Mouse (Mus musculus): ENCODE data around the gene Clcnkb.

Clcnkb gene

DNA sequence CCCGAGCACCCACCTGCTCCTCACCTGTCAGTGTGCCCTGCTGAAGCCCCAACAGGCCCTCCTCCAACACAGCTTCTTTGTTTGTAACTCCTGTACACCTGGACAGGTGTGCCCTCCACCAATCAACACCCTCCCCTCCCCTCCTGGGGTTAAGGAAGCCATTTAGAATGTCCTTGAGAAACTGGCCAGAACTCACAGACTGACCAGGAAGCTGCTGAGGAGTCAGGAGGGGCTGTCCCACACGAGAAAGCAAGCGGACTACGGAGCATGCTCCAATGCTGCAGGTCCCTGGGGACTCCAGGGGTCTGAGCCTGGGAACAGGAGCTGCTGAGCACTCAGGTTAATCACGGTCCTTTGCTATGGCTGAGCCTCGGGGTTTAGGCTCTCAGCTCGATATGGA lies at the start of gene Clcnkb:
TSS of gene Clcnkb (minus strand) at position 91 of the 400 bp plus-strand sequence.
- no peak for DNase-seq (ENCODE audit: low spot score in 2 of 2)

DNA sequence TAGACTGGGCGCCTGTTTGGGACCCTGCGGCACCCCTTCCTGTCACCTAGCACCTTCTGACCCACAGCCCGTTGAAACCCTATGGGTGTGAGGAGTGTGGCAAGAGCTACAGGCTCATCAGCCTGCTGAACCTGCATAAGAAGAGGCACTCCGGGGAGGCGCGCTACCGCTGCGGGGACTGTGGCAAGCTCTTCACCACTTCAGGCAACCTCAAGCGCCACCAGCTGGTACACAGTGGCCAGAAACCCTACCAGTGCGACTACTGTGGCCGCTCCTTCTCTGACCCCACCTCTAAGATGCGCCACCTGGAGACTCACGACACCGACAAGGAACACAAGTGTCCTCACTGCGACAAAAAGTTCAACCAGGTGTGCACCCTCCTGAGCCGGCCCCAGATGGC lies 48.9 kb upstream of the Clcnkb start:
- no peak for DNase-seq (ENCODE audit: low spot score in 2 of 2)

DNA sequence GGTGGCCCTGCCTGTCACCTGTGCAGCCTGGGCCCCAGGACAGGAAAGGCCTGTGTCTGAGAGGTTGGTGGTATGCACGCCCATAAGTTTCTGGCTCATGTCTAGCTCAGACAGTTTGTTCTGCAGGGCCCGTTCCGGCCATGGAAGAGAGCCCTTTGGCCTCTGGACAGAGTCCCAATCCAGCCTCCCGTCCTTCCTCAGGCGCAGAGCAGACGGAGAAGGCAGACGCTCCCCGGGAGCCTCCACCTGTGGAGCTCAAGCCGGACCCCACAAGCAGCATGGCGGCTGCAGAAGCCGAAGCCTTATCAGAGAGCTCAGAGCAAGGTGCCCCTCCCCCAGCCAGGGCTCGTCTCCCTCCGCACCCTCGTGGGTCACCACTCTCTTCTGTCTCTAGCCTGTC lies 47.7 kb upstream of the Clcnkb start:
- no peak for DNase-seq (ENCODE audit: low spot score in 2 of 2)

DNA sequence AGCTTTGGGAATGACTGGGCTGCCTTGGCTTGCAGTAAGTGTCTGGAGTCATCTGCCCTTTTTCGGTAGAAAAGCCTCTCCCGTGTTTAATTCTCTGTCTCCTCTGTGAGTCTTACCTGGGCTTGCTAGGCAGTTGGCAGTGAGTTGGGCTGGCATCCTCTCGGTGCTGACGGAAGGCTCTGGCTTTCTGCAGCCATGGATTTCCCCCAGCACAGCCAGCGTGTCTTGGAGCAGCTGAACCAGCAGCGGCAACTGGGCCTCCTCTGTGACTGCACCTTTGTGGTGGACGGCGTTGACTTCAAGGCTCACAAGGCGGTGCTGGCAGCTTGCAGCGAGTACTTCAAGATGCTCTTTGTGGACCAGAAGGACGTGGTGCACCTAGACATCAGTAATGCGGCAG lies 45.8 kb upstream of the Clcnkb start:
- DNase-seq (ENCODE audit: low spot score in 2 of 2) = no peak

DNA sequence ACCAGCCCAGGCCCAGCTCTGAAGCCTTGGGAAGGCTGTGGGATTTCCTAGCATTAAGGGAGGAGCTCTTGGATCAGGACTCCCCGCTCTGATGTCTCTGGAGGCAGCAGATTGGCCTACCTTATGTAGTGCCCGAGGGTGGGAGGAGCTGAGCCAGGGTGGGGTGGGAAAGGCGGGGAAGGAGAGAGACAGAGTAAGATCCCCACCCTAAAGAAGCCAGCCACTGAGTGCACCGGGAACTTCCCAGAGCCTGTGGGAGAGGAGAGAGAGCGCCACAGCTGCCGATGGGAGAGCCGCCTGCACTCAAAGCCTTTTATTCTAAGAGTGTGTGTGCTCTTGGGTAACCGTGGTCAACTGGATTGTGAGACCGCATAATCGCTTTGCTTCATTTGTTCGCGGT lies 45.3 kb upstream of the Clcnkb start:
- no peak for DNase-seq (ENCODE audit: low spot score in 2 of 2)

DNA sequence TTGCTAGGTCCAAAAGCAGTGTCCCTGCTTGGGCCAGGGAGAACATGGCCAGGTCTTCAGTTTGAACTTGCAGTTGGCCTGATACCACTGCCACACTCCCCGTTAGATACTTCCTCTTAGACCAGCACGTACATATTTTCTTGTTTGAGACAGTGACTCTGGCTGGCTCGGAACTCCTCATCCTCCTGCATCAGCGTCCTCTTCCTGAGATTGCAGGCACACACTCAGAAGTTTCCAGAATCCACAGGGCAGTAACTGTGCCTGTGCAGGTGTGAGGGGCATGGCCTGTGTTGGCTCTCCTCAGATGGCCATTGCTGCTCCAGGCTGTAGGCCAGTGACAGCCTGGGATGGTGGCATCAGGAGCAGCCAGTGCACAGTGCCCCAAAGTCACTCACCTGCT lies 44.7 kb upstream of the Clcnkb start:
- no peak for DNase-seq (ENCODE audit: low spot score in 2 of 2)

DNA sequence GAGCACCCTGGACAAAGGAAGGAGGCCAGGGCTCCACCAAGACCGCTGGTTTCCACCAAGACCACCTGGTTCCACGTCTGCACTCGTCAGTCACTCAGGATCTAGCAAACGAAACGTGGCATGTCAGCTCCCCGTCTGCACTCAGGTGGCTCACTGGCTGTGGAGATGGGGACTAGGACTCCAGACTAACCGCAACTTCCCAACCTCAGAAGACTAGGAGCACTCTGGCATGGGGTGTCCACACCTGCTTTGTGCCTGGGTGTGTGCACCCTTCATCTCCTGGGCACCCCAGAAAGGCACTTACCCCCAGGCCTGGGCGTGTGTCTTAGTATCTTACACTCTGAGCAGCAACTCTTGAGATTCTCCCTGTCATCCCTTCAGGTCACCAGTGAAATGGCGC lies 44.0 kb upstream of the Clcnkb start:
- DNase-seq (ENCODE audit: low spot score in 2 of 2) = no peak

DNA sequence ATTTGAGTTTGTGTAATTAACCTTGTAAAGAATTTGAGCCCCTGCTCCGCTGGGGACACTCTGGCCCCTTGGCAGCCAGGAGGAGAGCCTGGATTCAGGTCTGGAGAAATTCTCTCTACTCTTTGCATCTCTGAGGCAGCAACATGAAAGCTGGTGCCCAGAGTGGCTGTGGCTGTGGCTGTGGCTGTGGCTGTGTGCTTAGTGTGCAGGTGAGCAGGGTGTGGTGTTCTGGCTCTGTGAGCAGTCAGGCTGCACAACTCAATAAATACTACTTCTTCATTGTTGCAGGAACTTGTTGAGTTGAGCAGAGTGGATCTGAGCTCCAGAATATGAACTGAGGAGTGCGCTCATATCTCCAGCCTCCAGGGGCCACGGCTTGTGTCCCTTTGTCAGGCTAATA lies 43.1 kb upstream of the Clcnkb start:
- no peak for DNase-seq (ENCODE audit: low spot score in 2 of 2)

DNA sequence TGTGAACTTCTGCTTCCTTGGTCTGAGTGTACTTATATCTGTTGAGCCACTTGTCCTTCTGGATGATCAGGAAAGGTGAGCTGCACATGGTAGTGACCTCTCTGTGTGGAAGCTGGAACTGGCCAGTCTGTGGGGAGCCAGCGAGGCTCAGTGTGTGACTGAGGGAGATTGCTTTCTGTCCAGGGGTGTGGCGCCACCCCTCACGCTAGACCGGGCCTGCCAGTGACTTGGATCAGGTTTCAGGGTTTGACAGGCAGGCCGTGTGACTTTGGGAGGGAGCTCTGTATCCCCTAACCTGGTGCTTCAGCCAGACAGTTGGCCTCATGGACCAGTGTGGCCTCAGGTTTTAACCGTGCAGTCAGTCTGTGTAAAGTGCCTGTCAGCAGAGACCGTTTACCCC lies 42.4 kb upstream of the Clcnkb start:
- DNase-seq (ENCODE audit: low spot score in 2 of 2) = no peak

DNA sequence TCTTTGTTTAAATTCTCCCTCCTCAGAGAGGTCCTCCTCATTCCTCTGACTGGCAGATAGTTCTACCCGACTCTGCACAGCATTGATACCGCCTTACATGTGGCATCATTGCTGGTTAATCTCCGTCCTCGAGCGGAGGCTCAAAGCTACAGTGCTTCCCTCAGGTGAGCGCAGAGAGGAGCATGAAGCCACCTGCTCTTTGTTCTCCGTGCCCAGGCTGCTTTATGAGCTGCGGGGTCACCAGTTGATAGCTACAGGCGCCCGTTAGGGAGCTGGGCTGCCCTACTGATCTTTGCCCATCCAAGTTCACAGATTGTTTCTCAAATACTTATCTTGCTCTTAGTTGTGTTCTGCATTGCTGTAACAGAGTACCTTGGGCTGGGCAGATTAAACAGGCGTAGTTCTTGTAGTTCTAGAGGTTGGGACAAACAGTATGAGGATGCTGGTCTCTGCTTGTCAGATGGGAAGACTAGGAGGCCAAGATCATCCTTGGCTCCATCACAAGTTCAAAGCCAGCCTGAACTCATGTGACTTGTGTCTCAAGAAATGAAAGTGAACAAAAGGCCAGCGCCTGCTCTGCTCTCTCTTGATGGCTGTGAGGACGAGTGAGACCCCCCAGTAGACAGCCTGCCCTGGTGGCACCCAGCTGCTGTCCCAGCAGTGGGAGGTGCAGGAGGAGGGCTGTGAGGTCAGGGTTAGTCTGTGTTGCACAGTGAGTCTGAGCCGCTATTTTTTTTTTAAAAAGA lies 40.6 kb upstream of the Clcnkb start:
- DNase-seq (ENCODE audit: low spot score in 2 of 2) = no peak

DNA sequence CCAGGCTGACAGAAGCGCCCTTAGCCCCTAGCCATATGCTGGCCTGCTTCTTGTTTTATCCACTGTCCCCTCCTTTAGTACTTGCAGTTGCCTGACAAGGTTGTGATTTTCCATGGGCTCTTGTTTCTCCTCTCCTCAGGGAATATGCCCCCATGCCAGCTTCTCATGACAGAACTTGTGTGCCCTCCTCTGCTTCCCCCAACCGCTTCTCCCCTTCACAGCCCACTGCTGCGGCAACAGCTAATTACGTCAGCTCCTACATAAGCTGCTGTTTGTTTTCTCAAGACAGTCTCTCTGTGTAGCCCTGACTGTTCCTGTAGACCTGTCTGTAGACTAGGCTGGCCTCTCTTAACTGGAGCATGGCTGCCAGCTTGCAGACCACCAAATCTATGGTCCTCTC lies 39.7 kb upstream of the Clcnkb start:
- DNase-seq (ENCODE audit: low spot score in 2 of 2) = no peak

DNA sequence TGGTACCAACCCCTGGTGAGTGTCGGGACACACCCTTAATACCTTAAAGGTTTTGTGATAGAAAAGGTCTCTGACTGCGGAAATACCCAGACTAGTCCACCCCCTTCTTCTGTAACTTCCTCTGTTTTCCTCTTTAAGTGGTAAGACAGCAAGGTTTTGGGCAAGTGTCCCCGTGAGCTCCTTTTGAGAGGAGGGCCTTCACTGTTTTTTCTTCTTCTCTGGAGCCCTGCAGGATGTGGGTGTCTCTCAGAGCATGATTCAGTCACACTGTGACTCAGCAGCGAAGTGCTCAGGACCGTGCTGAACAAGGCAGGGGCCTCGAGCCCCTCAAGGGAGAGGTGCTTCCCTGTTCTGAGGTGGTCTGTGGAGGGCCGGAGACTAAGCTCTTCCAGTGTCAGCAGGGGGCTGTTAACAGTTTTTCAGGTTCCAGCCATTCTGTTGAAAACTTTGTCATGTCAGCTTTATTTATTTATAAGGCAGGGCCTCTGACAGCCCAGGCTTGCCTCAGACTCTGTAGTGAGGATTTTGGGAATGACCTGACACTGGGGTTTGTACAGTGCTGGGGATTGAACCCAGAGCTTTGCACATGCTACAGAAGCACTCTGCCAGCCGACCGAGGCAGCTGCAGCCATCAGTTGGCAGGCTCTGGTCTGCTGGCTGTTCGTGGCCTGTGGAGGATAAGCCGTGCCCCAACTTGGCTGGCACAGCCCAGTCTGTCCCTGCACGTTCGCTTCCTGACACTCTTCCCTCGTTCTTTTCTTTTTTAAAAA lies 39.0 kb upstream of the Clcnkb start:
- peak; percentile 55 to 61 for DNase-seq (ENCODE audit: low spot score in 2 of 2)

DNA sequence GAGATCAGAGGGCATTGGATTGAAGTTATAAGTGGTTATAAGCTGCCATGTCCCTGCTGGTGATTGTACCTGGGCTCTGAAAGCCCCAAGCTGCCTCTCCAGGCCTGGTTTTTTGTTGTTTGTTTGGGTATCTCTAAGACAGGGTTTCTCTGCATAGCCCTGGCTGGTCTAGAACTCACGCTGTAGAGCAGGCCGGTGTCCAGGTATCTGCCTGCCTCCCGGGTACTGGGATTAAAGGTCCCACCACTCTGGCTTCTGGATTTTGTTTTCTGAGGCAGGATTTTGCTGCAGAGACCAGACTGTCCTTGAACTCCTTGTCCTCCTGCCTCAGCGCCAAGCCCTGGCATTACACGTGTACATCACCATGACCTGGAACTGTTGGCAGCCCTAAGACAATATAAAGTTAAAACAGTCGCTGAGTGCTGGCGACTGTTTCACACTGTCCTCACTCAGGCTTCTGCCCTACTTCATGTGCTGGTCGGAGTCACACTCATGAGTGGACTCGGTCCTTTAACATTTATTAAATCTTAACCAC lies 36.2 kb upstream of the Clcnkb start:
- no peak for DNase-seq (ENCODE audit: low spot score in 2 of 2)

DNA sequence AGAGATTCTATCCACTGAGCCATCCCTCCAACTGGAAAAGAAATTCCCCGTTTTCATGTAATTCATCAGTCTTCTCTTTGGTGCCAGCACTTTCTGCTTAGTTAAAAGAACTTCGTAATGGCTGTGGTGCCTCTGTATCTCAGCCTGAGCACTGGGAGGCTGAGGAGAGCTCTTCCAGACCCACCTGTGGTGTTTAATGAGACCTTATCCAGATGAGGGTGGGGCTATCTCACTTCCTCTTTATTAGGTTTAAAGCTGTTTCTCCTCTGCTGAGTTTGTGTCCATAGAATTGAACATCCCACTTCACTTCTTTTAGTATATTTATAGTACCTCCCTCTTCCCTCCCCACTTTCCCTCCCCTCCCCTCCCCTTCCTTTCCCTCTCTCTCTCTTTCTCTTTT lies 35.4 kb upstream of the Clcnkb start:
- DNase-seq (ENCODE audit: low spot score in 2 of 2) = no peak

DNA sequence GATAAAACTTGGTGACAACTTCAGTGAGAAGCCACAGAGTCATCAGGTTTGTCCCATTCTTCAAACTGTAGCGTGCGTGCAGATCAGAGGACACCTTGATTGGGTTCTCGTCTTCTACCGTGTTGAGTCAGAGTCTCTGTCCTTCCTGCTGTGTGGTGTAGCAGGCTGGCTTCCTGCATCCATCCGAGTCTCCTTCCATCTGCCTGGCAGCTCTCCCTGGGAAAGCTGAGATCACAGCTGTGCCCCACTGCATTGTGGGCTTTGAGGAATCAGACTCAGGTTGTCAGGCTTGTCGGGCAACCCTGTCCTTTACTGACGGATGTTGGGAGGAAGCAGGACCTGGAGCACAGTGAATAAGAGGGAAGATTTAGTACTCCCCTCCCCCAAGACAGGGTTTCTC lies 30.4 kb upstream of the Clcnkb start:
- peak in 1 of 2 experiments; percentile 44 for DNase-seq (ENCODE audit: low spot score in 2 of 2)

DNA sequence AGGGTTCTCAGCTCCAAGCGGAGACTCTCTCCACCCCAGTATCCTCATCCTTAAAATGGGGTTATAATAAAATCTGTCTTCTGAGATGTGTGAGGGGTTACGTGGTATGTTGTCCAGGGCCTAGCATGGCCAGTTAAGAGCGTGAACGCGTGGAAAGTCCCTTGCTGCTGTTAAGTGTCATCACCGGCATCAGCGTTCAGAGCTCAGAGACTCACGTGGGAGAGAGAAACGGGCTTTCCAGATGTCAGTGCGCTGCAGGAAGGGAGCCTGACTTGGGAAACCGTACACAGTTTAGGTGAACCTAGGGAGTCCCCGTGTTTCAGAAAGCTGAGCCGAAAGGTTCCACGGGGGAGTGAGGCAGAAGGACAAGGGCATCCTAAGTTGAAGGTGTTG lies 29.5 kb upstream of the Clcnkb start:
- DNase-seq (ENCODE audit: low spot score in 2 of 2) = no peak

DNA sequence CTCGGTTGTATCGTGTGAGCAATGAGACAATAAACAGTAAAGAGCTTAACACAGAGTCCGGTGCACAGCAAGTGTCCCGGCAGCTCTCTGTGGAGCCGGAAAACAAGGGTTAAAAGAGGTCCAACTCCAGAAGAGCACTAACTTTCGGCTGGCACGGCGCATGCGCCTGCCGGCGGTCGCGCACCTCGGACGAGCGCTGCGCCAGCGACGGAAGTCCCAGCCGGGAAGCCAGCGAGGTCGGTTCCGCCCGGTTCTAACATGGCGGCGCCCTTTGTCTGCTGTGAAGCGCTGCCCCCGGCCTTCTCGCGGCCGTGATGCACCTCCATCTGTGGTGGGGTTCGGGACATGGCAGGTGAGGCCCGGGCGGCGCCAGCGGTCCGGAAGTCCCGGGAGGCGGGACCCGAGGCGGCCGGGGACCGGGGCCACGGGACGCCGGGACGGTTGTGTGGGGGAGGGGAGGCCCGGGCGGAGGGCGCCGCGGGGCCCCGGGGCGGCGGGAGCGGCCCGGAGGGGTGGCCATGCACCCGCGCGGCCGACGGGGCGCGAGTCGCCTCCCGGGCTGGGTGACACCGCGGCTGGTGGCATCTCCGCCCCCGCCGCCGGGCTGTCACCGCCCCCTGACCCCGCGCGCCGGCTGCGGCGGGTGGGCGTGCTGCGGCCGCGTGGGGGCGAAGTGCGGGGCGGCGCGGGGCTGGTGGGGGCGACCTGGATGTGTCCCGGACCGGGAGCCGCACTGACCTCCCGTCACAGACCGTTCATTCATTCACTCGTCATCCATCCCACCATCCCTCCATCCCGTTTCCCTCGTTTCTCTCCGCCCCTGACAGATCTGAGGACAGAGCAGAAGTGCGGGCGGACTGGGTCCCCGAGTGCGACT lies 28.9 kb upstream of the Clcnkb start, which contains the start of gene Zbtb17:
TSS of gene Zbtb17 (plus strand) at position 204 of the 877 bp plus-strand sequence.
- DNase-seq (ENCODE audit: low spot score in 2 of 2) = peak; percentile 87

DNA sequence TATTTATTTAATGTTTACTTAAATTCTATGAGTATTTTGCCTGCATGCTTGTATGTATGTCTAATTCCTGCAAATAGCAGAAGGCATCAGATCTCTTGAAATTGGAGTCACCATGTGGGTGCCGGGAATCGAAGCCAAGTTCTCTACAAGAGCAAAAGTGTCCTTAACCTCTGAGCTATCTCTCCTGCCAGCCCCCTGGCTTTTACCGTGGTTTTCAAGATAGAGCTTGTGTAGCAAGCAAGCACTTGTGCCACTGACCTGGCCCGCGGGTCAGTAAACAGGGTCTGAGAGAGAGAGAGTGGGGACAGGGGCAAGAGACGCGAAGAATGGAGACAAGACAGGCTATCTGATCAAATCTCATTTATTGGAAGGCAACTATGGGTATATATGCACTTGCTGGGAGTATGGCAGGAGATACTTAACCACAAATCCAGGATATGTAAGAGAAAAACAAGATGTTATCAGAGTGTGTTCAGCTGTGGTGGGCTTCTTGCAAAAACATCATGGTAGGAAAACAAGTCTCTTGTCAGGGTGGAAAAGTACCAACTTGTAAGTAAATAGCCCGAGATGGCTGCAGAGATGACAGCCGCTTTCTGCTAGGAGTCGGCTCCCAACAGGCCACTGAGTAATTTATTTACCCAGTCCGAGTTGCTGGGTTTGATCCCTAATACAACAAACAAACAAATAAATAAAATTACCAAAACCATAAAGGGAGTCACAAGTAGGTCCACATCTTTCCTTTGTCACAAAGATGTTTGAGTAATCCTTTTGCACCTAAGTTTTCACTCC lies 28.0 kb upstream of the Clcnkb start:
- no peak for DNase-seq (ENCODE audit: low spot score in 2 of 2)

DNA sequence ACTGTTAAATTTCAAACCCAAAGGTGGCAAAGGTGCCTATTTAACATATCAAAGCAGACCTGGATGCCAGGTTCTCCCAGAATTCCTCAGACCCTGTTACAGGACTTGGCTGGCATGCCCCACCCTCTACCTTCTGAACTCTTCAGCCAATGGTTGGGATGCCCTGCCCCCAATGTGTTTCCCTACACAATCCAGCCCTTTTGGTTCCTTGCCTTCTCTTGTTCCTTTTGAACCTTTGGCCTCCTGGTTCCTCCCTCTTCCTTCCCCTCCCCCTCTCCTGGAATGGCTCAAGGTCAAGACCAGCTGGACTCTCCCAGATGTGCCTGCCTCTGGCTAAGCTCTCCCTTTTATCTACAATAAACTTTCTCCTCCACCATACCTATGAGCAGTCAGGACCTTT lies 25.1 kb upstream of the Clcnkb start:
- no peak for DNase-seq (ENCODE audit: low spot score in 2 of 2)

DNA sequence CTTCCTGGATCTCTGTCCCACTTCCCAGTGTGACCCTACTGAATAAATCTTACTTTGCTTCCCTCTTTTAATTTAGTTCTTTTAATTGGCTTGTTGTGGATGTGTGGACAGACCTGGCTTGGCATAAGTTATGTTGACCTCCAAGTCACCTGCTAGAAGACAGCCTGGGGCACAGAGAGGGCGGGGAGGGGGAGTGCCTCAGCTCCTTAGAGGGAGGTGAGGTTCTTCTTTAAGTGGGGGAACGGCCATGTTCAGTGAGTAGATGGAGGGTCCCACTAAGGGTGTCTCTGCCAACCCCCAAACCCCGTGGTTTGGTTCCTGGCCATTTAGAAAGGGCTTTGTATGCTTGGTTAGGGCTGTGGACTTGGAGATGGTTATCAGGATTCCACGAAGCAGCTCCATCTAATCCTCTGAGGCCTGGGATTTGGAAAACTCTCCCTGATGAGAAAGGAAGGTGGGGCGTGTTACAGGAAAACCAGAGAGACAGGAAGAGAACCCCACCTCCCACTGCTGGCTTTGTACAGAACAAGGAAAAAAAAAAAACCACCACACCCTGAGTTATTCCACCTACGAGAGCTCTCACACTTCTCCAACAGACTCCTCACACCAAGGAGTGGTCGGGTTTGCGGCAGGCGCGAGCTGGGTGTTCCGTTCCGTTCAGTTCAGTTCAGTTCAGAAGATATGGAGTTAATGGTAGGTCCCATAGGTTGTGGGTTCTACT lies 23.4 kb upstream of the Clcnkb start:
- no peak for DNase-seq (ENCODE audit: low spot score in 2 of 2)

DNA sequence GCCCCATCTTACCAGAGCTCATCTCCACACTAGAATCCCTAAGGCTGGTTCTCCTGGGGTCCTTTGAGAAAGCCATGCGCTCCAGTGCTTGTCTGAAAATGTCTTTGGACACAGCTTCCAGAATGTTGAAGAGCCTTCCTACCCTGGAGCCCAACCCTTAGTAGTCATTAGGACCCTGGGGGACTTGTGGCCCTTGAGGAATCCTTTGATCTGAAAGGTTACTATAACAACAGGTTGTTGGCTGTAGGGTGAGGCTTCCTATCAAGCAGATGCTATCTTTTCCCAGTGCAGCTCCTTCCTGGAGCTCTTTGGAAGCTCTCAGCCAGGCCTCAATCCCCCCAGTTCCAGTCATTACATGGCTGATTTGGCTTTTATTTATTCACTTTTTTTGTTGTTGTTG lies 20.2 kb upstream of the Clcnkb start, which contains the start of gene Srarp:
TSS of gene Srarp (minus strand) at position 132 of the 400 bp plus-strand sequence.
- DNase-seq (ENCODE audit: low spot score in 2 of 2) = no peak

All from frontal cortex, postnatal 36 days (tissue).